Mouse (Mus musculus) liver, postnatal 0 days (tissue): ENCODE measurements around the gene Sema4a. TPM values are rescaled to one million over a fixed set of nuclear protein-coding genes. Genes with fewer than 3 reads are reported as not detected.

Experiments used
- ATAC-seq: fragments of 200-750 bp; cut with Nextera tagmentation; 2 replicates; pipeline ENCODE4 v1.8.0; 2017; ENCODE audit warnings: mild to moderate bottlenecking, moderate library complexity
- DNase-seq: peaks from one replicate; pipeline ENCODE4 v3.0.0-alpha.2; 2016
- H3K27ac ChIP-seq: fragments of 300-500 bp; sonication (generic); 2 replicates; pipeline ENCODE4 v1.5.1; 2014; ENCODE audit warnings: antibody characterized with exemption, moderate library complexity, mild to moderate bottlenecking, low read depth
- H3K27me3 ChIP-seq: fragments of 300-500 bp; sonication (generic); 2 replicates; pipeline ENCODE4 v1.6.1; 2014; ENCODE audit warnings: low read length, control low read depth, mixed read lengths; ENCODE audit not compliant: insufficient read depth
- H3K36me3 ChIP-seq: fragments of 300-500 bp; sonication (generic); replicated peaks from 2 replicates; pipeline ENCODE4 v1.6.1; 2014; ENCODE audit warnings: mild to moderate bottlenecking, control low read depth, low read length, moderate library complexity, mixed read lengths; ENCODE audit not compliant: insufficient read depth
- H3K4me1 ChIP-seq: fragments of 300-500 bp; sonication (generic); 2 replicates; pipeline ENCODE4 v1.6.1; 2014; ENCODE audit warnings: antibody characterized with exemption, mild to moderate bottlenecking, control low read depth; ENCODE audit not compliant: insufficient read depth
- H3K4me2 ChIP-seq: fragments of 300-500 bp; sonication (generic); 2 replicates; pipeline ENCODE4 v1.6.1; 2014; ENCODE audit warnings: low read depth, mild to moderate bottlenecking, low read length, moderate library complexity, mixed read lengths
- H3K4me3 ChIP-seq: fragments of 300-500 bp; sonication (generic); 2 replicates; pipeline ENCODE4 v1.5.1; 2014; ENCODE audit warnings: low read depth, low read length
- H3K9ac ChIP-seq: fragments of 300-500 bp; sonication (generic); replicated peaks from 2 replicates; pipeline ENCODE4 v1.6.1; 2014; ENCODE audit warnings: mild to moderate bottlenecking, moderate library complexity
- H3K9me3 ChIP-seq: fragments of 300-500 bp; sonication (generic); 2 replicates; pipeline ENCODE4 v1.6.1; 2016; ENCODE audit warnings: mild to moderate bottlenecking, control low read depth, low read length, mixed read lengths
- CTCF ChIP-seq: sonication (generic); IDR thresholded peaks from 2 replicates; pipeline ENCODE4 v1.5.1; 2016; ENCODE audit warnings: antibody characterized with exemption, low read depth
- EP300 ChIP-seq: IDR thresholded peaks from 2 replicates; pipeline ENCODE4 v1.6.1; 2016; ENCODE audit warnings: antibody characterized with exemption, low read depth, mild to moderate bottlenecking
- WGBS: fragments of 180-500 bp; shearing (Covaris S2); extraction: QIAGEN DNeasy Blood & Tissue Kit; methylation state at CpG from one replicate; pipeline ENCODE4 v1.1.7; 2014; ENCODE audit not compliant: insufficient replicate concordance; 5-methylcytosine and 5-hydroxymethylcytosine counted together
- polyA plus RNA-seq: library from polyadenylated mRNA; unstranded; fragments of >200 nt; fragmentation: Nextera tagmentation; extraction: Ambion mirVana; gene quantifications from 2 replicates; pipeline ENCODE4 v1.2.1, GENCODE M21; 2015

Sema4a gene
- polyA plus RNA-seq, 1 experiment from 2014 or later, result 30.0 TPM

DNA sequence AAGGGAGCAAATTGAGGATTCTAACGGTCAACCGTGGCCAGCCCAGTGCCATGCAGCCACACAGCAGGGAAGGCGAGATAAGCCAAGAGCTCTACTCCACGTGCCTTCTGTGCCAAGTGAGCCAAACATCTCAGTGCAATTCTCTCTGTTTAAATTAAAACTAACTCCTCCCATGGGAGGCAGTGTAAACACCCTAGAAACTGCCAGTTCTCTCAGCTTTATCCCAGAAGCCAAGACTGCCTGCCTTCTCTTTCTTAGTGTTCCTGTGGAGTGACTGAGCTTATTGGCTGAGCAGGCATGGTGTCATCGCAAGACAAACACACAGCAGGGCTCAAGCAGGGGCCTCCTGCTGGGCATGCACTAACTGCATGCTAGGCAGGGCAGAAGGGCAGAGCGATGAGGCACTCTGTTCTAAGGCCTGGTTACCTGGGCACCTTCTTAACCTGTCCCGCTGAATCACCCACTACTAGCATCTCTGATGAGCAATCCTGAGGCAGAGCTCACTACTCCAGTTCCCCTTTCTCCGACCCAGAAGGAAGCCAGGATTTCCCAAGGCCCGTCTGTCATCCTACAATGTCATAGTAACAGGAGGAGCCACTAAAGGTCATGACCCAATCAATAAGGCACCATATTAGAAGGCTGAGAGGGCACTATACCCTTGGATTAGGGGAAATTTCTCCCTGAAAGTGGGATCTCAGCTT lies 38.8 kb downstream of the Sema4a start:
- Histone ChIP-seq H3K4me3 (no peak overlapping the region), H3K27ac (peak overlapping the region; percentile 84), H3K9me3 (no peaks in the 10 kb centered on the region), H3K4me2 (peak overlapping the region; percentile 6), H3K4me1 (peaks cover 35% of the 10 kb centered on the region), H3K9ac (peak overlapping the region; percentile 13; the same call in 1 of the 2 replicates), H3K36me3 (peaks cover 30% of the 10 kb centered on the region), H3K27me3 (no peaks in the 10 kb centered on the region)
- ATAC-seq (peak; percentile 30), DNase-seq (peak; percentile 49)
- WGBS, result 42% methylated on average over 9 of the region's 9 CpGs
- TF ChIP-seq EP300, result peak; percentile 70
- TF ChIP-seq CTCF, result peak; percentile 47

DNA sequence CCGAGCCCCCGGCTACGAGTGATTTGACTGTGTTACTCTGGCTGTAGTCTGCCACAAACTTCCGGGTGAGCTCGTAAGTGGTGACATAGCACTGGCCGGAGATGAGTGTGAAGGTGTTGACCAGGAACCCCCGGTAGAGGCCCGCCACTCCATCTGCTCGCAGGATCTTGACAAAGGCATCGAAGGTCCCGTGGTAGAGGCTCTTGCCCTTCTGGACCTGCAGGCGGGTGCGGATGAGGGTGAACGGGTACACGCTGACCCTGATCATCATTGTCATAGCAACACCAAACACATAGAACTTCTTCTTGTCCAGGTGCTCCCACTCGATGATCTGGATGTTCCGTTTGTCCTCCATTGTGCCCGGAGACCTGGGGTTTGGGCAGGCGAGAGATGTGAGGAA lies 40.2 kb downstream of the Sema4a start:
- Histone ChIP-seq H3K36me3 (peaks cover 42% of the 10 kb centered on the region), H3K9me3 (no peaks in the 10 kb centered on the region), H3K27ac (peak overlapping the region; percentile 84; the same call in 1 of the 2 replicates), H3K4me2 (no peak overlapping the region), H3K9ac (no peak overlapping the region), H3K4me3 (no peak overlapping the region), H3K4me1 (peaks cover 41% of the 10 kb centered on the region), H3K27me3 (no peaks in the 10 kb centered on the region)
- ATAC-seq, result no peak
- TF ChIP-seq EP300 (no peak), CTCF (no peak)
- 90% methylated on average over 19 of the region's 19 CpGs for WGBS
- no peak for DNase-seq

DNA sequence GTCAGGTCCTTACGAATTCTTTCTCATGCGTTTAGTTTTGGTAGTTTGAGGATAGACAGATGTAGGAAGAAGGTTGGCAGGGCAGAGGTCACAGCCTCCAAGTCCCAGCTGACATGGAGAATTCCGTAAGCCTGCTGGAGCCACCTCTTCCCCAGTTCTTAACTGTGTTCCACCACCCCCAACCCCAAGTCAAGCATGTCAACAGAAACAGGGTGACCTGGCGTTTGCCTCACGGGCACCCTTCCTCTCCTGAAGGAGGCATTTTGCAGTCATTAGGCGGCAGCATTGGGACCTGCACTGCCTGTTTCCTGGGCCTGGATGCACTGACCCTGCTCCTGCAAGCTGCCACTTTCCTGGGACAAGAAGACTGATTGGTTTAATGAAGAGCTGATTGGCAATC lies 43.0 kb downstream of the Sema4a start:
- Histone ChIP-seq H3K4me1 (peaks cover 40% of the 10 kb centered on the region), H3K4me2 (no peak overlapping the region), H3K36me3 (peaks cover 52% of the 10 kb centered on the region), H3K9ac (no peak overlapping the region), H3K27me3 (no peaks in the 10 kb centered on the region), H3K4me3 (no peak overlapping the region), H3K9me3 (no peaks in the 10 kb centered on the region), H3K27ac (no peak overlapping the region)
- ATAC-seq, result no peak
- WGBS, result 78% methylated on average over 6 of the region's 6 CpGs
- DNase-seq, result no peak
- TF ChIP-seq CTCF, result no peak
- TF ChIP-seq EP300, result no peak

- H3K36me3 ChIP-seq, result peaks cover 56% of the 10 kb centered on the region
- DNase-seq (peak; percentile 13), ATAC-seq (peak; percentile 22; the same call in 1 of the 2 replicates)
- H3K27ac ChIP-seq, result peak overlapping the region; percentile 45
- WGBS, result 63% methylated on average over 4 of the region's 4 CpGs
- H3K4me3 ChIP-seq, result no peak overlapping the region
- no peak for TF ChIP-seq CTCF
- no peak for TF ChIP-seq EP300
- H3K9me3 ChIP-seq, result no peaks in the 10 kb centered on the region
- H3K9ac ChIP-seq, result no peak overlapping the region
- peak overlapping the region; percentile 40 for H3K4me2 ChIP-seq
- no peaks in the 10 kb centered on the region for H3K27me3 ChIP-seq
- H3K4me1 ChIP-seq, result peaks cover 37% of the 10 kb centered on the region
Measured at GRCm38 (mm10) chr3:88415668-88416067, 45.3 kb downstream of the Sema4a start.

GRCm38 (mm10) chr3:88412636-88413035 lies 48.3 kb downstream of the Sema4a start:
- Histone ChIP-seq H3K4me3 (no peak overlapping the region), H3K4me1 (peaks cover 54% of the 10 kb centered on the region), H3K36me3 (peaks cover 34% of the 10 kb centered on the region), H3K9ac (0 out of 2 replicates have a peak overlapping the region, but pooled peaks have one; percentile 11), H3K27ac (peak overlapping the region; percentile 96; the same call in 1 of the 2 replicates), H3K27me3 (no peaks in the 10 kb centered on the region), H3K4me2 (no peak overlapping the region), H3K9me3 (no peaks in the 10 kb centered on the region)
- DNase-seq (no peak), ATAC-seq (no peak)
- WGBS, result 81% methylated on average over 11 of the region's 11 CpGs
- no peak for TF ChIP-seq CTCF
- TF ChIP-seq EP300, result no peak

GRCm38 (mm10) chr3:88411681-88412080 lies 49.3 kb downstream of the Sema4a start:
- TF ChIP-seq EP300 (peak; percentile 74), CTCF (no peak)
- Histone ChIP-seq H3K36me3 (peaks cover 29% of the 10 kb centered on the region), H3K27me3 (no peaks in the 10 kb centered on the region), H3K9ac (peak overlapping the region; percentile 36), H3K9me3 (no peaks in the 10 kb centered on the region), H3K4me2 (peak overlapping the region; percentile 85), H3K27ac (peak overlapping the region; percentile 96), H3K4me1 (peaks cover 58% of the 10 kb centered on the region), H3K4me3 (no peak overlapping the region)
- ATAC-seq, result peak; percentile 22
- 59% methylated on average over 4 of the region's 4 CpGs for WGBS
- peak; percentile 75 for DNase-seq
